Mouse (Mus musculus) lung, adult 18-20 months (tissue): Measurements from ENCODE around the gene Lcn8.
"Not testable (repeated sequence)": the region's sequence is repeated elsewhere in the genome, so short reads cannot be mapped to it uniquely, and the experiment has no call there.

Experiments
- DNase-seq, 2 experiments: peaks; one replicate each; pipeline ENCODE4 v3.0.0; 2022; ENCODE audit warnings: mixed read lengths in 2 of 2

The Lcn8 gene

DNA sequence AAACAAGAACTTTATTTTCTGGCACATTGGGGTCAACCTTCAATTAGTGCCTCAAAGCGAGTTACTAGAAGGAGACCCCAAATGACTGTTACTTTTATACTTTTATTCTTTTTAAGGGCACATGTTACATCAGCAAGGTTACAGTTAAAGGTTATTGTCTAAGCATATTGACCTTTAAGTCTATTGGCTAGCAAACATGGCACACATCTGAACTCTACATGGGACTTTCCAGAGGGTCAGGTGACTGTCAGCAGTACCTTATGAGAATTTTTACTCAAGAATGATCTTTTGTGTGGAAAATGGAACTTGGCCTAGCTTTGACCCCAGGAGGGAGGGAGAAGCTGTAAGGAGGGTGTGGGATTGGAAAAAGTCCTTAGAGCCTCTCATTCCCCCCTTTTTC lies 13.6 kb downstream of the Lcn8 start:
- DNase-seq: no peak

DNA sequence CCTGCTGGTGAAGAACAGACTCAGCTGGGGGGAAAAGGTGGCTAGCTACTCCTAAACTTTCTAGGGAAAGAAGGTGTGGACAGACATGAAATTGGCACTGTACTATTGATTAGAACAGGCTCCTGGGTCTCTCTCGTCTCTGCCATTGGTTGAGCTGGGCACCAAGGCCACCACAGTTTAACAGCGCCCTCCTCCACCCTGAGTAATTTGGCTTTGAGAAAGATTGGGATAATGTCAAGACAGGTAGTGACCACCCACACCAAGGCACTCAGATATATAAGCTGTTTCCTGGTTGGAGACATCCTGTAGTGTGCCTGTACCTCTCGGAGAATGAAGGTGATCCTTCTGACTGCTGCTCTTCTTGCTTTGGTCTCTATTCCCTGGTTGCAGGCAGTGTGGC lies 23.6 kb downstream of the Lcn8 start, which contains the start of gene Lcn6:
TSS of gene Lcn6 (plus strand) at position 301 of the 400 bp plus-strand sequence.
- DNase-seq: no peak

- no peak for DNase-seq
Measured at GRCm38 (mm10) chr2:25679559-25679958, 26.6 kb downstream of the Lcn8 start.

DNA sequence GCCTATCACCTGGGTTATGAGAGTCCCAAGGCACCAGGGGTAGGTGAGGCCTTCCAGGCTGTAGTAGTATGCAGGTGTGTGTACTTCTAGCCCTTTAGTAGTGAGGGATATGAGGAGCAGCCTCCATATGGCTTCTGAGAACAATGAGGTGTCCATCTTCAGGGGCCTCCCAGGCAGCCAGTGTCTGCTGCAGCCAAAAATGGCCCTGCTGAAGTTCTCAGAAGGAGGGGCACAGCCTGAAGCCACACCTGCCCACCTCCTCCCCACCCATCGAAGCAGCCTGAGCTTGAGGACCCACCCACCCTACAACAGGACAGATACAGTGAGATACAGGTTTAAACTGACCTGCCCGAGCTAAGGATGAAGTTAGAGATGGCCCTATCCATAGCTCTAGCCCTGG lies 29.5 kb downstream of the Lcn8 start, which contains the start of gene Lcn10:
TSS of gene Lcn10 (plus strand) at position 301 of the 400 bp plus-strand sequence.
- DNase-seq: no peak

DNA sequence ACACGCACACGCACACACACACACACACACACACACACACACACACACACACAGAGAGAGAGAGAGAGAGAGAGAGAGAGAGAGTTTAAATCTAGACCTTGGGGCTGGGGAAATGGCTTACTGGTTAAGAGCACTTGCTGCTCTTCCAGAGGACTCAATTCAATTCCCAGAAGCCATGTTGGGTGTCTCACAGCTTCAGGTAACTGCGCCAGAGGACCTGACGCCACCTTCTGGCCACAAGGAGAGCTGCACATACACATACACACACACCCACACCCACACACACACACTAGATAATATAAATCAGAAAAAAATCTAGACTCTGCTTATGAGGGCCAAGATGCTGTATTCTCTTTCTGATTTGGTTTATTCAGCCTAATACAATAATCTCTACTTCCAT lies 34.0 kb downstream of the Lcn8 start:
- DNase-seq: no peak

DNA sequence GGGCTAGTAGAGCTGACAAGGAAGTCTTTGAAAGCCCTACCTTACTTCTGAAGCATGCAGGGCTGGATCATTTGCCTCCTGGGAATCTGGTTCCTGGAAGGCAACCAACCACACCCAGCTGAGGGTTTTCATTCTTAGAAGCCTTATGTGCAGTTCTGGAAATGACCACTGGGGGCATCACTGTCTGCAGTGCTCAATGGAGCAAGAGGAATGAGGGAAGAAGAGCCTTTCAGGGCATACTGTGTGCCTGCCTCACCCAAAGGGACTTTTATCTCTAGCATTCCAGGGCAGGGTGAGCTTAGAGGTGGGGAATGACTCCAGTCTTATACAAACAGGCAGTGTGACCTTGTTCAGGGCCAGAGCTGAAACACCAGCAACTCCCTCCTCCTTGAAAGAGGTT lies 41.7 kb downstream of the Lcn8 start:
- peak; percentile 41 to 57 for DNase-seq

GRCm38 (mm10) chr2:25696951-25697350 lies 44.0 kb downstream of the Lcn8 start:
- DNase-seq: no peak

DNA sequence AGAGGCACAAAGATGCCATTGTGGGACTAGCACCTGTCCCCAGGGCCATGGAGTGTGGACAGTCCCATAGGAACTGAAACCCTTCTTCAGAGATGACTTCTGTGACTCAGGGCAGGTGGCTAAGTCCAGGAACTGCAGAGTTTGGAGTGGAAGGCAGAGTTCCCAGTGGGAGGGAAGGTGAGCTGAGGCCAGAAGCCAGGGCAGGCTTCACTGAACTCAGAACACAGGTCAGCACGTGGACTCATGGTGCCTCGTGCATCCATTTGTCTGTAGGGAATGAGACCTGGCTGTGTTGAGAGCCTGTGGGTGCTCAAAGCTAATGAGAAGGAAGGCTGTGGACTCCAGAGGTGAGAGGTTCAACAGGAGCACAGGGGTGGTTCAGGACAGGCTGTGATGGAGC lies 45.8 kb downstream of the Lcn8 start:
- no peak for DNase-seq

- DNase-seq: not testable (repeated sequence)
Measured at GRCm38 (mm10) chr2:25699743-25700142, 46.8 kb downstream of the Lcn8 start, which contains the start of gene Obp2a. Obp2a (plus strand) TSS chr2:25700043.

- DNase-seq: no peak
Measured at GRCm38 (mm10) chr2:25701001-25701400, 48.1 kb downstream of the Lcn8 start.

GRCm38 (mm10) chr2:25703706-25704105 lies 50.8 kb downstream of the Lcn8 start:
- no peak for DNase-seq
